Mouse (Mus musculus) thymus, postnatal 36 days (tissue): ENCODE results near the gene Olfr1382.
"Not testable (repeated sequence)": the region's sequence is repeated elsewhere in the genome, so short reads cannot be mapped to it uniquely, and the experiment has no call there.

Experiments
- DNase-seq, 2 experiments: peaks; one replicate each; pipeline ENCODE4 v3.0.0; 2022; ENCODE audit warnings: mixed read lengths in 2 of 2

The Olfr1382 gene

GRCm38 (mm10) chr11:49527947-49528346, at the start of gene Olfr1382:
TSS of gene Olfr1382 (plus strand) at chr11:49528247.
- no peak for DNase-seq

GRCm38 (mm10) chr11:49485973-49486372, 42.1 kb upstream of the Olfr1382 start:
- DNase-seq = no peak

GRCm38 (mm10) chr11:49488770-49489169, 39.3 kb upstream of the Olfr1382 start, which contains the start of gene Olfr1385:
TSS of gene Olfr1385 (plus strand) at chr11:49489070.
- not testable (repeated sequence) for DNase-seq

DNA sequence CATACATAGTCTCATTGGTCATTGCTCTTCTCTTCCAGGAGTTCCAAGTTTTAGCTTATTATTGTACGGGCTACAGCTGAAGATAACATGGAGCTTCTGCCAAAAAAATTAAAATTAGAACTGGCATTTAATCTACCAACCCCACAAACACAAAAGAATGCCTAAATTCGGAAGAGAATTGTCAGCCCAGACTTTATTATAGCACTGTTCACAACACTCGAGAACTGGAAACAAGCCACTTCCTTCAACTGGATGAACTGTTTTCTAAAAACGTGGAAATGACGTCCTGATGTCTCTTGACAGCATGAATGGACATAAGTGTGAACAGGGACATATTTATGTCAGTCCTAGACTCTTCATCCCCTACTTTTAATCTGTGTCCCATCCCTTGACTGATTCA, 10.0 kb upstream of the Olfr1382 start:
- DNase-seq = no peak

- no peak for DNase-seq
These were observed 8.7 kb upstream of the Olfr1382 start, which contains the start of gene Olfr1383 for GRCm38 (mm10) chr11:49519348-49519747. TSS of gene Olfr1383 (plus strand) at chr11:49519648.

GRCm38 (mm10) chr11:49532761-49533160, 4.7 kb downstream of the Olfr1382 start:
- DNase-seq = no peak

- not testable (repeated sequence) for DNase-seq
These were observed 8.6 kb downstream of the Olfr1382 start for GRCm38 (mm10) chr11:49536631-49537030.

- not testable (repeated sequence) for DNase-seq
These were observed 15.1 kb downstream of the Olfr1382 start, which contains the start of gene Olfr1381 for GRCm38 (mm10) chr11:49543149-49543548. TSS of gene Olfr1381 (plus strand) at chr11:49543449.

DNA sequence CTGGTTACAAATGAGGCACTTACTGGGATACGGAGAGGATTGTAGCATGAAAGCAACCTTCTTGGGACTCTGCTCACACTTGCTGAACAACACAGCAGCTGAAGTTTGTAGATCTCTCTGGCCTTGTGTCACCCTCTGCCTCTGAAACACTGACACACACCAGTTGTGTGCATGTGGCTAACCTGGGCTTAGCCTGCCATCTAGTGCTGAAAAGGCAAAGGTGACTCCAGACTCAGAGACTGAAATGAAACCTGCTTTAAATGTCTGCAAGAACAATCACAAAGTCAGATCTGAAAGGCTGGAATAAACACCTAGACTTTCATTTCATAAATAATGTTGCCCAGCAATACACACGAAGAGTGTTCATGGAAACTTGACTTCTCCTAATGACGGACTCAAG, 26.0 kb downstream of the Olfr1382 start:
- DNase-seq = not testable (repeated sequence)

- DNase-seq = not testable (repeated sequence)
These were observed 28.5 kb downstream of the Olfr1382 start, which contains the start of gene Olfr1380 for GRCm38 (mm10) chr11:49556578-49556977. TSS of gene Olfr1380 (plus strand) at chr11:49556878.

DNA sequence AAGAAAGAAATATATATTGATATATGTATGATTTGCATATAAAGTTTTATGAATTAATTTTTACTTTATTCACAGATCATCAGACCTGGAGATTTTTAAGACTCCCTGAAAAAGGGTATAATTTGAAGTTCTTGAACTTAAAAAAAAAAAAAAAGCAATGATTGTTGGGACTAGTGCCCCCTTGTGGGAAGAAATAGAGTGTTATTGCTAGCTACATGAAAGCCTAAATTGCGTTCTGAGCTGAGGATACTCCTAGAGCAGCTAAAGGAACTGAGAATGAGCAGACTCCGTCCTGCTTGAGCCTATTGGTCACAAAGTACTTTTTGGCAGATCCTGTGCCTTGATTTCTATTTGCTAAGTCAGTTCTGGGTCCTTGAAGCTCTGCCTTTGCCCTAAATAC, 47.0 kb downstream of the Olfr1382 start:
- not testable (repeated sequence) for DNase-seq

DNA sequence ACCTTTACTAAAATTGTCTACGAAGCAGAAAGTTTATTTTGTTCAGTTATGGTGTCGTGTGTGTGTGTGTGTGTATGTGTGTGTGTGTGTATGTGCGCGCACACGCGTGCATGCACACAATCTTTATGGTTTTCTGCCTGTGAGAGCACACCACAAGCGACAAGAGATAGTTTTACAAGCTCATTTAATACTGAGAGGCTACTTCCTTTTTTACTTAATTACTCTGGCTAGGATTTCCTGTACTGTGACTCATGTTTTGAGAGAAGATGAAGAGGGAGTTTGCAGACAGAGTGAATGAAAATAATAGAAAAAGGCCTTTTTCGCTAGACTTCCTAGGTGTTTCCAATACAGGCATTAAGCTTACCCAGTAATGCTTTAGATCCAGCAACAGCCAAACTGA, 52.4 kb downstream of the Olfr1382 start:
- not testable (repeated sequence) for DNase-seq
